8 mouse cellular contexts compared by ENCODE assay signal in the genomic region with DNA sequence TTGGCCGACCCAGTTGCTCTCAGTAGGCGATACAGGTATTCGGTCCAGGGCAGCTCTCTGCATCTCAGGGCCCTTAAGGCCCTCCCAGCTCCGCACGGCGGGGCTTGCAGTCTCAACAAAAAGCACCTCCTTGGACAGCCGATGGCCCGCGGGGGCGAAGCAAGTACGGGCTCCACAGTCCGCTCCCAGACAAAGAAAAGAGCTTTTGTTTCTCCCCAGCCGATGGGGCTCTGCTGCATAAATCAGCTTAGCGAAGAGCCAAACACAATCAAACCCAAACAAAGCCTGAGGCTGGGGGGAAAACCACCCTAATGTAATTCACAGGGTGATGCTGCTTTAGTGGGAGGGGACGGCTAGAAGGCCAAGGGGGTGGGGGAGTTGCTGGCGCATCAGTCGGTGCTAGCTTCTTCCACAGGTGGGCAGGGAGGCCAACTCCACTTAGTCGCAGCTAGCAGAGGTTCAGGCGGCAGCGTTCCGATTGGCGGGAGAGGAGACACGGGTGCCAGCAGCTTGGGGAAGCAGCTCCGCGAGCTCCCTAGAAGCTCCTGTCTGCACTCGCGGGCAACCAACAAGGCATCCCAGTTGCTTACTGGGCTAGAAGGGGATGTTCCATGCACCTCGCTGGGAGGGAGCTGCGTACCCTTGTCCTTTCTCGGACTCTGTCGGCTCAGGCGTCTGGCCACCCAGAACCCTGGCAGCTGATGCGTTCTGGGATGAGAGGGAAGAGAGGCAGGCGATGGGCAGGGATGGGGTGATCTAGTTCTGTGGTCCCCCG. TPM values are rescaled to one million over a fixed set of nuclear protein-coding genes. Genes with fewer than 3 reads are reported as not detected.
DNase-seq lines count a peak whose midpoint lies in the region; ATAC-seq and TF ChIP-seq lines count a peak whose summit lies in the region.

No protein-coding gene starts in this region.

- no peaks in the 10 kb centered on the region for H3K79me2 ChIP-seq in liver, adult 2 months (ENCODE audit: control insufficient read depth, insufficient read depth, low read length)

- no peaks in the 10 kb centered on the region; the same call in 1 of the 2 replicates for H3K4me1 ChIP-seq in spleen, adult 2 months (ENCODE audit: control insufficient read depth, insufficient read depth, insufficient read length)
- peaks cover 4% of the 10 kb centered on the region; the same call in 1 of the 2 replicates for H3K4me1 ChIP-seq in embryonic fibroblast, embryonic 13.5 days (ENCODE audit: control insufficient read depth, insufficient read depth, low read length)
- peaks cover 15% of the 10 kb centered on the region for H3K4me1 ChIP-seq in heart, embryonic 15.5 days (replicated peaks)
- peaks cover 6% of the 10 kb centered on the region; the same call in 1 of the 2 replicates for H3K4me1 ChIP-seq in kidney, postnatal 0 days (replicated peaks; ENCODE audit: insufficient read depth, low read length)
- H3K4me1 ChIP-seq in liver, adult 2 months (ENCODE audit: control insufficient read depth, insufficient read depth, low read length) = no peaks in the 10 kb centered on the region
- no peaks in the 10 kb centered on the region for H3K4me1 ChIP-seq in neural tube, embryonic 11.5 days (ENCODE audit: control insufficient read depth, insufficient read depth, low read length)

- H3K36me3 ChIP-seq in spleen, adult 2 months (ENCODE audit: control insufficient read depth, insufficient read depth, low read length) = no peaks in the 10 kb centered on the region
- H3K36me3 ChIP-seq in heart, embryonic 15.5 days = no peaks in the 10 kb centered on the region
- H3K36me3 ChIP-seq in kidney, postnatal 0 days (ENCODE audit: insufficient read depth, low read length) = no peaks in the 10 kb centered on the region
- no peaks in the 10 kb centered on the region for H3K36me3 ChIP-seq in liver, adult 2 months (ENCODE audit: control insufficient read depth, insufficient read depth, low read length)
- H3K36me3 ChIP-seq in neural tube, embryonic 11.5 days (ENCODE audit: control insufficient read depth, insufficient read depth, low read length) = no peaks in the 10 kb centered on the region

- peak overlapping the region; percentile 59 for H3K9ac ChIP-seq in heart, embryonic 15.5 days
- H3K9ac ChIP-seq in kidney, postnatal 0 days (ENCODE audit: low read depth, low read length) = peak overlapping the region; percentile 77
- H3K9ac ChIP-seq in liver, adult 2 months (ENCODE audit: low read depth, low read length) = peak overlapping the region; percentile 53
- peak overlapping the region; percentile 92 for H3K9ac ChIP-seq in neural tube, embryonic 11.5 days (ENCODE audit: low read length)

- peak overlapping the region; percentile 45; the same call in 1 of the 2 replicates for H3K4me3 ChIP-seq in spleen, adult 2 months (ENCODE audit: extremely low read depth, insufficient read depth, insufficient read length)
- H3K4me3 ChIP-seq in embryonic fibroblast, embryonic 13.5 days (ENCODE audit: insufficient read depth, low read length) = peak overlapping the region; percentile 49
- peak overlapping the region; percentile 77 for H3K4me3 ChIP-seq in heart, embryonic 15.5 days
- H3K4me3 ChIP-seq in kidney, postnatal 0 days (replicated peaks; ENCODE audit: low read depth, low read length) = peak overlapping the region; percentile 63
- H3K4me3 ChIP-seq in liver, adult 2 months (ENCODE audit: insufficient read depth, low read depth, low read length) = peak overlapping the region; percentile 52
- H3K4me3 ChIP-seq in neural tube, embryonic 11.5 days (ENCODE audit: low read depth, low read length) = peak overlapping the region; percentile 60

- peaks cover 10% of the 10 kb centered on the region for H3K27me3 ChIP-seq in spleen, adult 2 months (ENCODE audit: control insufficient read depth, insufficient read depth, low read length)
- 0 out of 2 replicates have a peak, but pooled peaks cover 2% of the 10 kb centered on the region for H3K27me3 ChIP-seq in heart, embryonic 15.5 days
- no peaks in the 10 kb centered on the region for H3K27me3 ChIP-seq in kidney, postnatal 0 days (ENCODE audit: insufficient read depth, low read length)
- H3K27me3 ChIP-seq in liver, adult 2 months (ENCODE audit: control insufficient read depth, insufficient read depth, low read length) = peaks cover 15% of the 10 kb centered on the region; the same call in 1 of the 2 replicates
- no peaks in the 10 kb centered on the region for H3K27me3 ChIP-seq in neural tube, embryonic 11.5 days (ENCODE audit: control insufficient read depth, insufficient read depth, low read length)

- peak in 1 of 2 experiments; percentile 3 for DNase-seq in spleen, adult 2 months (ENCODE audit: low read depth in 1 of 2, low spot score in 2 of 2)
- DNase-seq in spleen, adult 12 weeks (ENCODE audit: low spot score) = no peak
- peak; percentile 62 for DNase-seq in kidney, postnatal 0 days (ENCODE audit: low spot score)
- DNase-seq in liver, adult 2 months (ENCODE audit: extremely low read depth, low read depth, low spot score) = no peak
- DNase-seq in neural tube, embryonic 11.5 days (ENCODE audit: low spot score) = peak; percentile 90
- peak; percentile 8 to 17 for DNase-seq in thymus, adult 18-20 months

- no peak for TF ChIP-seq POLR2A in spleen, adult 2 months (IDR thresholded peaks at IDR 0.05; ENCODE audit: low read depth, low read length)
- TF ChIP-seq POLR2A in embryonic fibroblast, embryonic 13.5 days (IDR thresholded peaks at IDR 0.05; ENCODE audit: low read depth, low read length) = no peak
- TF ChIP-seq POLR2A in liver, adult 2 months (IDR thresholded peaks at IDR 0.05; ENCODE audit: extremely low read depth, insufficient read depth, low read length) = no peak

- peak overlapping the region; percentile 90 for H3K4me2 ChIP-seq in heart, embryonic 15.5 days
- peak overlapping the region; percentile 89 for H3K4me2 ChIP-seq in kidney, postnatal 0 days (ENCODE audit: low read length)
- H3K4me2 ChIP-seq in neural tube, embryonic 11.5 days (ENCODE audit: low read depth) = peak overlapping the region; percentile 87

- no peaks in the 10 kb centered on the region for H3K9me3 ChIP-seq in heart, embryonic 15.5 days (replicated peaks)
- no peaks in the 10 kb centered on the region for H3K9me3 ChIP-seq in kidney, postnatal 0 days (replicated peaks; ENCODE audit: low read length)
- no peaks in the 10 kb centered on the region for H3K9me3 ChIP-seq in neural tube, embryonic 11.5 days (ENCODE audit: control insufficient read depth, low read length)

- WGBS in spleen, adult 2 months = 3% methylated on average over 35 of the region's 35 CpGs
- under 1% methylated on average over 35 of the region's 35 CpGs for WGBS in heart, embryonic 15.5 days
- under 1% methylated on average over 35 of the region's 35 CpGs for WGBS in kidney, postnatal 0 days
- WGBS in liver, adult 2 months = 2% methylated on average over 35 of the region's 35 CpGs
- WGBS in neural tube, embryonic 11.5 days = under 1% methylated on average over 35 of the region's 35 CpGs

- TF ChIP-seq CTCF in spleen, adult 2 months (IDR thresholded peaks at IDR 0.05; ENCODE audit: extremely low read depth, insufficient read depth, insufficient read length, insufficient replicate concordance) = no peak
- TF ChIP-seq CTCF in embryonic fibroblast, embryonic 13.5 days (IDR thresholded peaks at IDR 0.05; ENCODE audit: borderline replicate concordance, insufficient read depth, low read length) = no peak
- no peak for TF ChIP-seq CTCF in kidney, postnatal 0 days (IDR thresholded peaks at IDR 0.05; ENCODE audit: low read depth)
- no peak for TF ChIP-seq CTCF in liver, adult 2 months (IDR thresholded peaks at IDR 0.05; ENCODE audit: low read depth, low read length)

- ATAC-seq in heart, embryonic 15.5 days (replicated peaks; ENCODE audit: insufficient number of reproducible peaks, insufficient read depth, low FRiP score, low read depth) = peak; percentile 82
- peak; percentile 81 for ATAC-seq in kidney, postnatal 0 days (replicated peaks; ENCODE audit: low FRiP score, low read depth)
- ATAC-seq in neural tube, embryonic 11.5 days (ENCODE audit: insufficient read depth, low FRiP score, low TSS enrichment) = peak; percentile 86

- H3K27ac ChIP-seq in spleen, adult 2 months (ENCODE audit: insufficient read depth, low read length) = no peak overlapping the region
- peak overlapping the region; percentile 32 for H3K27ac ChIP-seq in embryonic fibroblast, embryonic 13.5 days (ENCODE audit: insufficient read depth, low read length)
- H3K27ac ChIP-seq in heart, embryonic 15.5 days = peak overlapping the region; percentile 81
- peak overlapping the region; percentile 79 for H3K27ac ChIP-seq in kidney, postnatal 0 days
- peak overlapping the region; percentile 16 for H3K27ac ChIP-seq in liver, adult 2 months (replicated peaks; ENCODE audit: insufficient read depth, low read depth, low read length)
- H3K27ac ChIP-seq in neural tube, embryonic 11.5 days (ENCODE audit: low read depth, low read length) = peak overlapping the region; percentile 99

RNA-seq across cellular contexts. Expression of gene Itgb8, which starts 0.5 kb away (rescaled TPM):
- 0.02 and 0.11 TPM in 2 replicates for polyA plus RNA-seq in spleen, adult 2 months (2012; rRNA removed)
- polyA plus RNA-seq in embryonic fibroblast, embryonic 13.5 days (2011; ENCODE audit: insufficient read length, low read depth, missing spikeins) = 3.7 and 4.8 TPM in 2 replicates
- 2.9 and 3.1 TPM in 2 replicates for polyA plus RNA-seq in heart, embryonic 15.5 days (2015; fragmentation: Nextera tagmentation; extraction: Ambion mirVana)
- 8.6 and 9.9 TPM in 2 replicates for polyA plus RNA-seq in kidney, postnatal 0 days (2015; fragmentation: Nextera tagmentation; extraction: Ambion mirVana)
- 0.37 and 0.47 TPM in 2 replicates for total RNA-seq in liver, adult 2 months (2014; rRNA removed)
- polyA plus RNA-seq in liver, adult 2 months (2012; rRNA removed) = 0.01 TPM in 1 of 2 replicates, not detected in the other
- polyA plus RNA-seq in neural tube, embryonic 11.5 days (2014; fragmentation: Nextera tagmentation; extraction: Ambion mirVana) = 28.2 and 28.9 TPM in 2 replicates

Comparison
In these comparisons a context has a peak if more than half of its experiments do, and no peak if none do; other contexts are left out.
1. DNase-seq: peak in kidney, postnatal 0 days (single experiment), neural tube, embryonic 11.5 days (single experiment) and thymus, adult 18-20 months (2 of 2); none in spleen, adult 12 weeks (single experiment) and liver, adult 2 months (single experiment).
2. Peak in every context shown above with its lines, with median percentiles within 50 percentile points of each other: H3K4me3 ChIP-seq, ATAC-seq, H3K4me2 ChIP-seq and H3K9ac ChIP-seq.